Mouse (Mus musculus) thymus, adult 2 months (tissue): ENCODE data around the gene Amotl1. TPM values are rescaled to one million over a fixed set of nuclear protein-coding genes. Genes with fewer than 3 reads are reported as not detected.

Source experiments
- DNase-seq: peaks from one replicate; pipeline ENCODE4 v3.0.0; 2021
- H3K27ac ChIP-seq: fragments of 200-500 bp; 2 replicates; pipeline ENCODE4 v1.5.1; 2012; ENCODE audit warnings: low read length, control low read depth; ENCODE audit not compliant: control insufficient read depth, insufficient read depth
- H3K27me3 ChIP-seq: fragments of 200-500 bp; 2 replicates; pipeline ENCODE4 v1.6.1; 2012; ENCODE audit warnings: mild to moderate bottlenecking, low read length, moderate library complexity, mixed read lengths; ENCODE audit not compliant: control insufficient read depth, insufficient read depth
- H3K36me3 ChIP-seq: fragments of 200-500 bp; 2 replicates; pipeline ENCODE4 v1.6.1; 2012; ENCODE audit warnings: mild to moderate bottlenecking, low read length, moderate library complexity; ENCODE audit not compliant: control insufficient read depth, insufficient read depth
- H3K4me1 ChIP-seq: fragments of 200-500 bp; replicated peaks from 2 replicates; pipeline ENCODE4 v1.6.1; 2012; ENCODE audit warnings: low read length; ENCODE audit not compliant: control insufficient read depth, insufficient read depth
- H3K4me3 ChIP-seq: fragments of 200-500 bp; 2 replicates; pipeline ENCODE4 v1.5.1; 2012; ENCODE audit warnings: mild to moderate bottlenecking, low read length, control low read depth, moderate library complexity; ENCODE audit not compliant: control insufficient read depth, insufficient read depth
- CTCF ChIP-seq: fragments of 200-500 bp; IDR thresholded peaks from 2 replicates; pipeline ENCODE4 v1.5.1; 2012; ENCODE audit warnings: mild to moderate bottlenecking, control low read depth, low read length, moderate library complexity, borderline replicate concordance; ENCODE audit not compliant: control insufficient read depth, poor library complexity, insufficient read depth; ENCODE audit errors: extremely low read depth
- POLR2A ChIP-seq: fragments of 200-500 bp; IDR thresholded peaks from 2 replicates; pipeline ENCODE4 v1.6.1; 2012; ENCODE audit warnings: mild to moderate bottlenecking, low read length, control low read depth, moderate library complexity; ENCODE audit not compliant: control insufficient read depth, poor library complexity, insufficient read depth; ENCODE audit errors: extremely low read depth
- whole genome bisulfite sequencing: fragments of 180-500 bp; shearing (Covaris S2); methylation state at CpG from one replicate; pipeline ENCODE4 v1.1.7; 2018; 5-methylcytosine and 5-hydroxymethylcytosine counted together
- polyA plus RNA-seq: library from polyadenylated mRNA; depleted of rRNA; stranded (reverse); fragments of >200 nt; gene quantifications from 2 replicates; pipeline ENCODE4 v1.2.3, GENCODE M21; 2012

Gene Amotl1
- polyA plus RNA-seq, 1 experiment = 14.5 TPM

- no peak overlapping the region for H3K27ac ChIP-seq
- no peaks in the 10 kb centered on the region for H3K27me3 ChIP-seq
- H3K4me3 ChIP-seq = no peak overlapping the region
- no peaks in the 10 kb centered on the region for H3K36me3 ChIP-seq
- WGBS = 75% methylated on average over 10 of the region's 10 CpGs
- TF ChIP-seq CTCF (no peak), POLR2A (no peak)
- H3K4me1 ChIP-seq = no peaks in the 10 kb centered on the region
- no peak for DNase-seq
Observed at GRCm38 (mm10) chr9:14632365-14633163, 12.3 kb downstream of the Amotl1 start.

DNA sequence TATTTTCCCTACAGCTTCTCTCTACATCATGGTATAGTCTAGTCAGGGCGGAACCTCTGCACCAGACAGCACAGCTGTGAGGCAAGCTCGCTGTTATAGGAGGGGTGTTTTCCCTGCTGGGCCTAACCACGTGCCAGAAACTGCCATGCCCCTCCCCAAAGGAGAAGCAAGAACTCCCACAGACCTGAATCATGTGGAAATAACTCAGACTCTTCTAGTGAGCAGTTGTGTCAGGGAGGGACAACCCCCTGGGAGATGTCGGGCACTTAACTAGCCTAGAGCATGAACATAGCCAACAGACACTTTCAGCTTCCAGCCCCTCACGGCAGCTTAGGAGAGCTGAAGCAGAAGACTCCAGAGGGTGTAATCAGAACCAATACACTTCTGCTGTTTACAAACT, 13.1 kb downstream of the Amotl1 start:
- H3K4me3 ChIP-seq = no peak overlapping the region
- WGBS = 44% methylated on average over 5 of the region's 5 CpGs
- no peak for DNase-seq
- no peaks in the 10 kb centered on the region for H3K36me3 ChIP-seq
- no peaks in the 10 kb centered on the region for H3K27me3 ChIP-seq
- no peaks in the 10 kb centered on the region for H3K4me1 ChIP-seq
- no peak for TF ChIP-seq POLR2A
- no peak overlapping the region for H3K27ac ChIP-seq

- DNase-seq = no peak
- Histone ChIP-seq H3K27me3 (no peaks in the 10 kb centered on the region), H3K27ac (no peak overlapping the region), H3K4me3 (no peak overlapping the region), H3K4me1 (no peaks in the 10 kb centered on the region), H3K36me3 (no peaks in the 10 kb centered on the region)
- 76% methylated on average over 2 of the region's 2 CpGs for WGBS
- TF ChIP-seq POLR2A = no peak
- no peak for TF ChIP-seq CTCF
Observed at GRCm38 (mm10) chr9:14627525-14627924, 17.3 kb downstream of the Amotl1 start.

GRCm38 (mm10) chr9:14625961-14626360, 18.9 kb downstream of the Amotl1 start:
- 88% methylated on average over 3 of the region's 3 CpGs for WGBS

DNA sequence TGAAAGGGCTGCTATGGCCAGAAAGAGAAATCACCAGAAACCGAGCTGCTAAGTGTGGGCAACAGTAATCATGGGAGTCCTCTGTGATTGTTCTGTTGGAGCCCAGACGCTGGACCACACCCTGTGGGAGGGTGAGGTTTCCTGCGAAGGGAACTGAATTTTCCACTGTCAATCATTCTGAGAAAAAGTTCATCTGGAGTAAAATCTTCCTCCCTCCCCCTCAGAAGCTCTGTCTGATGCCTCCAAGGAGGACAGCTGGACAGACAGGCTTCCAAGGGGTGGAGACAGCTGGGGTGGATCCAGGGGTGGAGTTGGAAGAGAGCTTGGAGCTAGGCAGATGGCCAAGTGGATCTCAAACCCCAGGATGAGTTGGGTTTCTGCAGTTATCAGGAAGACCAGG, 19.8 kb downstream of the Amotl1 start:
- Histone ChIP-seq H3K4me3 (no peak overlapping the region), H3K4me1 (no peaks in the 10 kb centered on the region), H3K36me3 (no peaks in the 10 kb centered on the region), H3K27ac (no peak overlapping the region), H3K27me3 (no peaks in the 10 kb centered on the region)
- DNase-seq = no peak
- 4% methylated on average over 3 of the region's 3 CpGs for WGBS
- TF ChIP-seq POLR2A (no peak), CTCF (no peak)

More at GRCm38 (mm10) chr9:14625961-14626360, 18.9 kb downstream of the Amotl1 start:
- Histone ChIP-seq H3K27me3 (no peaks in the 10 kb centered on the region), H3K4me1 (no peaks in the 10 kb centered on the region), H3K27ac (no peak overlapping the region), H3K4me3 (no peak overlapping the region), H3K36me3 (no peaks in the 10 kb centered on the region)
- TF ChIP-seq POLR2A (no peak), CTCF (no peak)
- DNase-seq = no peak

GRCm38 (mm10) chr9:14623928-14624327, 20.9 kb downstream of the Amotl1 start:
- no peak overlapping the region for H3K27ac ChIP-seq
- H3K27me3 ChIP-seq = no peaks in the 10 kb centered on the region
- H3K4me1 ChIP-seq = no peaks in the 10 kb centered on the region
- H3K36me3 ChIP-seq = no peaks in the 10 kb centered on the region
- DNase-seq = no peak
- TF ChIP-seq CTCF = no peak
- no peak for TF ChIP-seq POLR2A
- WGBS = 84% methylated on average over 4 of the region's 4 CpGs
- H3K4me3 ChIP-seq = no peak overlapping the region

- Histone ChIP-seq H3K4me1 (no peaks in the 10 kb centered on the region), H3K36me3 (no peaks in the 10 kb centered on the region), H3K4me3 (no peak overlapping the region), H3K27ac (no peak overlapping the region), H3K27me3 (no peaks in the 10 kb centered on the region)
- no peak for DNase-seq
- TF ChIP-seq CTCF (no peak), POLR2A (no peak)
- WGBS = 82% methylated on average over 5 of the region's 5 CpGs
Observed at GRCm38 (mm10) chr9:14623250-14623649, 21.6 kb downstream of the Amotl1 start.
